Mouse (Mus musculus) small intestine, adult 2 months (tissue): Measurements from ENCODE around the gene Gm3404. TPM values are rescaled to one million over a fixed set of nuclear protein-coding genes. Genes with fewer than 3 reads are reported as not detected.
A peak's percentile ranks its signal among the peaks of the same experiment; 100 is the strongest.
"Not testable (repeated sequence)": the region's sequence is repeated elsewhere in the genome, so short reads cannot be mapped to it uniquely, and the experiment has no call there.

Experiments
- H3K27ac ChIP-seq: fragments of 200-500 bp; 2 replicates; pipeline ENCODE4 v1.5.1; 2012; ENCODE audit warnings: low read depth, low read length, control low read depth, inconsistent platforms; ENCODE audit not compliant: insufficient read depth
- H3K27me3 ChIP-seq: fragments of 200-500 bp; 2 replicates; pipeline ENCODE4 v1.6.1; 2012; ENCODE audit warnings: mild to moderate bottlenecking, moderate library complexity, low read length, inconsistent platforms; ENCODE audit not compliant: control insufficient read depth, insufficient read depth
- H3K36me3 ChIP-seq: fragments of 200-500 bp; 2 replicates; pipeline ENCODE4 v1.6.1; 2012; ENCODE audit warnings: mild to moderate bottlenecking, low read length, control low read depth, inconsistent platforms; ENCODE audit not compliant: control insufficient read depth, insufficient read depth
- H3K4me1 ChIP-seq: fragments of 200-500 bp; 2 replicates; pipeline ENCODE4 v1.6.1; 2012; ENCODE audit warnings: low read length, inconsistent platforms, mixed read lengths; ENCODE audit not compliant: control insufficient read depth, insufficient read depth, insufficient read length
- H3K4me3 ChIP-seq: fragments of 200-500 bp; 2 replicates; pipeline ENCODE4 v1.5.1; 2012; ENCODE audit warnings: low read depth, mild to moderate bottlenecking, control low read depth, inconsistent platforms, low read length, moderate library complexity
- CTCF ChIP-seq: fragments of 200-500 bp; IDR thresholded peaks from 2 replicates; pipeline ENCODE4 v1.5.1; 2012; ENCODE audit warnings: low read depth, mild to moderate bottlenecking, control low read depth, inconsistent platforms, low read length, moderate library complexity, mixed read lengths; ENCODE audit not compliant: insufficient replicate concordance, insufficient read length; ENCODE audit errors: extremely low read depth
- WGBS: fragments of 180-500 bp; shearing (Covaris S2); methylation state at CpG from one replicate; pipeline ENCODE4 v1.1.7; 2018; 5-methylcytosine and 5-hydroxymethylcytosine counted together
- polyA plus RNA-seq: library from polyadenylated mRNA; depleted of rRNA; stranded (reverse); fragments of >200 nt; gene quantifications from 2 replicates; pipeline ENCODE4 v1.2.3, GENCODE M21; 2012; rRNA removed

Gm3404 gene
- not detected in 2 replicates for polyA plus RNA-seq

DNA sequence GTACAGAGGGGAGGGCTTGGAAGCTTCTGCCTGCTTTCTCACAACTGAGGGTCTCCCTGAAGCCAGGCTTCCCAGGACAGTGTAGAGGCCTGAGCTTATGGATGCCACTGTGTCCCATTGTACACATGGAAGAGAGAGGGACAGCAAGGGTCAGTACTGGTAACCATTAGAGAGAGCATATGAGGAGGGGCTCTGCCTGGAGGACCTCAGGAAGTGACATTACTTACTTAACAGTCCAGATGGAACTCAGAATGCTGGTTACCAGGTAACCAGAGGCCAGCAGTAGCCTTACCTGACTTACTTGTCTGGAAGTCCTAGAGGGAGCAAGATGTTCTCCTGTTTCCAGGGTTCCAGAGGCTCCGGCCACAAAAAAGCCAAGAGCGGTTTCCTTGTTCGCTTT is at the start of gene Gm3404:
Gene Gm3404 (plus strand): TSS at position 301 of the 400 bp plus-strand sequence.
- not testable (repeated sequence) for H3K36me3 ChIP-seq, H3K4me3 ChIP-seq, H3K27ac ChIP-seq, H3K4me1 ChIP-seq, H3K27me3 ChIP-seq
- WGBS, result 88% methylated on average over 3 of the region's 3 CpGs

DNA sequence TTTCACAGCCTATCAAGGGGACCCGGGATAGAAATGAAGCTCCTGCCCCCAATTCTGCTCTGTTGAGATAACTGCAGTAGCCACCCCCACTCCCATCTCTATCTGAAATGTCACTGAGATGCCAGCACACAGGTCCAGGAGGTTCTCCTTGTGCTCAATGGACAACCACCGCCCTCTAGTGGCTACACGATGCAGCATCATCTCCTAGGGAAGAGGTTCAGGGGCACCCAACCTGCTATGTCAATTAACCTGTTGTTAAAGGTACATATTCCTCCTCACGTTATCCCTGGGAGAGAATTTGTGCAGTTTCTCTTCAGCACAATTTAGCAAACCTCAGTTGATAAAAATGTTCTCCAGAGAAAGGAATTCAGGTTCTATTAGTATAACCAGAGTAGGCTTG is 46.0 kb upstream of the Gm3404 start:
- H3K36me3 ChIP-seq, H3K27ac ChIP-seq, H3K4me3 ChIP-seq, H3K27me3 ChIP-seq, H3K4me1 ChIP-seq: not testable (repeated sequence)
- peak; percentile 14; the same call in 1 of the 2 replicates for TF ChIP-seq CTCF
- WGBS, result 5% methylated on average over 4 of the region's 4 CpGs

DNA sequence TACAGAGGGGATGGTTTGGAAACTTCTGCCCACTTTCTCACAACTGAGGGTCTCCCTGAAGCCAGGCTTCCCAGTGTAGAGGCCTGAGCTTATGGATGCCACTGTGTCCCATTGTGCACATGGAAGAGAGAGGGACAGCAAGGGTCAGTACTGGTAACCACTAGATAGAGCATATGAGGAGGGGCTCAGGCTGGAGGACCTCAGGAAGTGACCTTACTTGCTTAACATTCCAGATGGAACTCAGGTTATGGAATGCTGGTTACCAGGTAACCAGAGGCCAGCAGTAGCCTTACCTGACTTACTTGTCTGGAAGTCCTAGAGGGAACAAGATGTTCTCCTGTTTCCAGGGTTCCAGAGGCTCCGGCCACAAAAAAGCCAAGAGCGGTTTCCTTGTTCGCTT is 43.9 kb upstream of the Gm3404 start, which contains the start of gene Gm6408:
Gene Gm6408 (plus strand): TSS at position 301 of the 400 bp plus-strand sequence.
- not testable (repeated sequence) for H3K27me3 ChIP-seq, H3K27ac ChIP-seq, H3K4me1 ChIP-seq, H3K36me3 ChIP-seq, H3K4me3 ChIP-seq
- WGBS, result 87% methylated on average over 3 of the region's 3 CpGs

DNA sequence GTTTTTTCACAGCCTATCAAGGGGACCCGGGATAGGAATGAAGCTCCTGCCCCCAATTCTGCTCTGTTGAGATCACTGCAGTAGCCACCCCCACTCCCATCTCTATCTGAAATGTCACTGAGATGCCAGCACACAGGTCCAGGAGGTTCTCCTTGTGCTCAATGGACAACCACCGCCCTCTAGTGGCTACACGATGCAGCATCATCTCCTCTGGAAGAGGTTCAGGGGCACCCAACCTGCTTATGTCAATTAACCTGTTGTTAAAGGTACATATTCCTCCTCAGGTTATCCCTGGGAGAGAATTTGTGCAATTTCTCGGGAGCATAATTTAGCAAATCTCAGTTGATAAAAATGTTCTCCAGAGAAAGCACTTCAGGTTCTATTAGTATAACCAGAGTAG is 36.6 kb upstream of the Gm3404 start:
- not testable (repeated sequence) for H3K4me3 ChIP-seq, H3K4me1 ChIP-seq, H3K27ac ChIP-seq, H3K27me3 ChIP-seq, H3K36me3 ChIP-seq
- 11% methylated on average over 3 of the region's 4 CpGs for WGBS

DNA sequence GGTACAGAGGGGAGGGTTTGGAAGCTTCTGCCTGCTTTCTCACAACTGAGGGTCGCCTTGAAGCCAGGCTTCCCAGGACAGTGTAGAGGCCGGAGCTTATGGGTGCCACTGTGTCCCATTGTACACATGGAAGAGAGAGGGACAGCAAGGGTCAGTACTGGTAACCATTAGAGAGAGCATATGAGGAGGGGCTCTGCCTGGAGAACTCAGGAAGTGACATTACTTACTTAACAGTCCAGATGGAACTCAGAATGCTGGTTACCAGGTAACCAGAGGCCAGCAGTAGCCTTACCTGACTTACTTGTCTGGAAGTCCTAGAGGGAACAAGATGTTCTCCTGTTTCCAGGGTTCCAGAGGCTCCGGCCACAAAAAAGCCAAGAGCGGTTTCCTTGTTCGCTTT is 34.5 kb upstream of the Gm3404 start, which contains the start of gene Gm6370:
Gene Gm6370 (plus strand): TSS at position 301 of the 400 bp plus-strand sequence.
- not testable (repeated sequence) for H3K36me3 ChIP-seq, H3K27me3 ChIP-seq, H3K4me1 ChIP-seq, H3K27ac ChIP-seq, H3K4me3 ChIP-seq
- no CpG with 5 or more reads among the region's 5 CpGs for WGBS

DNA sequence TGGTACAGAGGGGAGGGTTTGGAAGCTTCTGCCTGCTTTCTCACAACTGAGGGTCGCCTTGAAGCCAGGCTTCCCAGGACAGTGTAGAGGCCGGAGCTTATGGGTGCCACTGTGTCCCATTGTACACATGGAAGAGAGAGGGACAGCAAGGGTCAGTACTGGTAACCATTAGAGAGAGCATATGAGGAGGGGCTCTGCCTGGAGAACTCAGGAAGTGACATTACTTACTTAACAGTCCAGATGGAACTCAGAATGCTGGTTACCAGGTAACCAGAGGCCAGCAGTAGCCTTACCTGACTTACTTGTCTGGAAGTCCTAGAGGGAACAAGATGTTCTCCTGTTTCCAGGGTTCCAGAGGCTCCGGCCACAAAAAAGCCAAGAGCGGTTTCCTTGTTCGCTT is 23.5 kb upstream of the Gm3404 start, which contains the start of gene 4930449I24Rik:
Gene 4930449I24Rik (plus strand): TSS at position 301 of the 400 bp plus-strand sequence.
- not testable (repeated sequence) for H3K36me3 ChIP-seq, H3K4me1 ChIP-seq, H3K27me3 ChIP-seq, H3K27ac ChIP-seq, H3K4me3 ChIP-seq
- no CpG with 5 or more reads among the region's 5 CpGs for WGBS

DNA sequence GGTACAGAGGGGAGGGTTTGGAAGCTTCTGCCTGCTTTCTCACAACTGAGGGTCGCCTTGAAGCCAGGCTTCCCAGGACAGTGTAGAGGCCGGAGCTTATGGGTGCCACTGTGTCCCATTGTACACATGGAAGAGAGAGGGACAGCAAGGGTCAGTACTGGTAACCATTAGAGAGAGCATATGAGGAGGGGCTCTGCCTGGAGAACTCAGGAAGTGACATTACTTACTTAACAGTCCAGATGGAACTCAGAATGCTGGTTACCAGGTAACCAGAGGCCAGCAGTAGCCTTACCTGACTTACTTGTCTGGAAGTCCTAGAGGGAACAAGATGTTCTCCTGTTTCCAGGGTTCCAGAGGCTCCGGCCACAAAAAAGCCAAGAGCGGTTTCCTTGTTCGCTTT is 11.8 kb upstream of the Gm3404 start, which contains the start of gene Gm3402:
Gene Gm3402 (plus strand): TSS at position 301 of the 400 bp plus-strand sequence.
- not testable (repeated sequence) for H3K4me3 ChIP-seq, H3K4me1 ChIP-seq, H3K27me3 ChIP-seq, H3K27ac ChIP-seq, H3K36me3 ChIP-seq
- WGBS, result 82% methylated on average over 2 of the region's 5 CpGs

DNA sequence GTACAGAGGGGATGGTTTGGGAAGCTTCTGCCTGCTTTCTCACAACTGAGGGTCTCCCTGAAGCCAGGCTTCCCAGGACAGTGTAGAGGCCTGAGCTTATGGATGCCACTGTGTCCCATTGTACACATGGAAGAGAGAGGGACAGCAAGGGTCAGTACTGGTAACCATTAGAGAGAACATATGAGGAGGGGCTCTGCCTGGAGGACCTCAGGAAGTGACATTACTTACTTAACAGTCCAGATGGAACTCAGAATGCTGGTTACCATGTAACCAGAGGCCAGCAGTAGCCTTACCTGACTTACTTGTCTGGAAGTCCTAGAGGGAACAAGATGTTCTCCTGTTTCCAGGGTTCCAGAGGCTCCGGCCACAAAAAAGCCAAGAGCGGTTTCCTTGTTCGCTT is 11.7 kb downstream of the Gm3404 start, which contains the start of gene Gm3409:
Gene Gm3409 (plus strand): TSS at position 301 of the 400 bp plus-strand sequence.
- not testable (repeated sequence) for H3K4me1 ChIP-seq, H3K4me3 ChIP-seq, H3K36me3 ChIP-seq, H3K27me3 ChIP-seq, H3K27ac ChIP-seq
- 87% methylated on average over 3 of the region's 3 CpGs for WGBS

DNA sequence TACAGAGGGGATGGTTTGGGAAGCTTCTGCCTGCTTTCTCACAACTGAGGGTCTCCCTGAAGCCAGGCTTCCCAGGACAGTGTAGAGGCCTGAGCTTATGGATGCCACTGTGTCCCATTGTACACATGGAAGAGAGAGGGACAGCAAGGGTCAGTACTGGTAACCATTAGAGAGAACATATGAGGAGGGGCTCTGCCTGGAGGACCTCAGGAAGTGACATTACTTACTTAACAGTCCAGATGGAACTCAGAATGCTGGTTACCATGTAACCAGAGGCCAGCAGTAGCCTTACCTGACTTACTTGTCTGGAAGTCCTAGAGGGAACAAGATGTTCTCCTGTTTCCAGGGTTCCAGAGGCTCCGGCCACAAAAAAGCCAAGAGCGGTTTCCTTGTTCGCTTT is 30.2 kb downstream of the Gm3404 start, which contains the start of gene Gm3415:
Gene Gm3415 (plus strand): TSS at position 301 of the 400 bp plus-strand sequence.
- H3K27ac ChIP-seq, H3K4me1 ChIP-seq, H3K36me3 ChIP-seq, H3K4me3 ChIP-seq, H3K27me3 ChIP-seq: not testable (repeated sequence)
- no CpG with 5 or more reads among the region's 3 CpGs for WGBS
